In the genomic region with DNA sequence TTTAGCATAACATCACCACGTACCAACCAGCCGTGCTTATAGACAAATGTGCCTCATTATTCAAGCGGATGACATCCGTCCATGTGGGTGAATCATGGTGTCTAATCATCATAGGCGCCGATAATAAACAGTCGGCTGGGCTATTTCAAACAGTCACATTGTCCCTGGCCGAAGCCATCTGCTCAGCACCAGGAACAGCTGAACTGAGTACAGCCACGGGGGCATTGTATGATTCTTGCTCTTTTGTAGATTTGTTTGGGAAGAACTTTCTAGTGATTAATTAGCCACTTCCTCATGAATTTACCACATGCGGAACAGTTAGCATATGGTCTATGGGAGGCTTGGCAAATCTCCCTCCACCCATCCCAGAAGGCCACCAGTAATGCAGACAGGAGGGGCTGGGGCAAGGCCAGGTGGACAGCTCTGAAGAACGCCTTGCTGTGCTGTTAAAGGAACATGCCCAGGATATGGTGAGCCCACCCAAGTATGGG, we compare ENCODE assay signal across 10 mouse cellular contexts.
A peak's percentile ranks its signal among the peaks of the same experiment; 100 is the strongest.
DNase-seq lines count a peak whose midpoint lies in the region; ATAC-seq lines count a peak whose summit lies in the region.
"Had no signal": no experiment of that assay in that cellular context is flagged by ENCODE, and none has a peak within 500 bp of the region (broad histone marks: within the 10 kb centered on the region; RNA-seq: fewer than 3 reads in every experiment).

No protein-coding gene starts in this region.

- no peak overlapping the region for H3K4me3 ChIP-seq in embryonic facial prominence, embryonic 13.5 days
- no peak overlapping the region for H3K4me3 ChIP-seq in embryonic facial prominence, embryonic 10.5 days
- H3K4me3 ChIP-seq: erythroblast, embryonic 14.5 days; liver, embryonic 13.5 days had no signal

- no peak for DNase-seq in embryonic facial prominence, embryonic 10.5 days (ENCODE audit: low spot score)
- DNase-seq in right cerebral cortex, adult 2 months (ENCODE audit: low spot score in 2 of 2), result peak; percentile 36 to 44
- DNase-seq in right cerebral cortex, postnatal 14 days, result no peak
- peak; percentile 49 to 74 for DNase-seq in layer of hippocampus, adult 18-20 months (ENCODE audit: low spot score in 2 of 2)
- DNase-seq in urinary bladder, postnatal 14 days (ENCODE audit: low spot score), result no peak
- DNase-seq in ovary, adult 18-20 months (ENCODE audit: low spot score), result no peak
- no peak for DNase-seq in gastrocnemius, postnatal 10 days
- DNase-seq: liver, embryonic 13.5 days had no signal

- no peak overlapping the region for H3K4me2 ChIP-seq in embryonic facial prominence, embryonic 13.5 days
- H3K4me2 ChIP-seq: liver, embryonic 13.5 days had no signal

- H3K4me1 ChIP-seq in embryonic facial prominence, embryonic 13.5 days, result peaks cover 34% of the 10 kb centered on the region
- peaks cover 12% of the 10 kb centered on the region for H3K4me1 ChIP-seq in embryonic facial prominence, embryonic 10.5 days
- H3K4me1 ChIP-seq: liver, embryonic 13.5 days had no signal

- WGBS in embryonic facial prominence, embryonic 13.5 days, result 75% methylated on average over 11 of the region's 11 CpGs
- WGBS in embryonic facial prominence, embryonic 10.5 days, result 87% methylated on average over 11 of the region's 11 CpGs

- H3K36me3 ChIP-seq in embryonic facial prominence, embryonic 13.5 days, result no peaks in the 10 kb centered on the region
- H3K36me3 ChIP-seq in embryonic facial prominence, embryonic 10.5 days (replicated peaks), result no peaks in the 10 kb centered on the region
- H3K36me3 ChIP-seq: liver, embryonic 13.5 days had no signal

- no peaks in the 10 kb centered on the region for H3K27me3 ChIP-seq in embryonic facial prominence, embryonic 13.5 days
- peaks cover 5% of the 10 kb centered on the region; the same call in 1 of the 2 replicates for H3K27me3 ChIP-seq in embryonic facial prominence, embryonic 10.5 days (replicated peaks; ENCODE audit: low read depth, poor library complexity, severe bottlenecking)
- H3K27me3 ChIP-seq: liver, embryonic 13.5 days had no signal

- no peak overlapping the region for H3K9ac ChIP-seq in embryonic facial prominence, embryonic 13.5 days
- H3K9ac ChIP-seq: liver, embryonic 13.5 days had no signal

- H3K9me3 ChIP-seq in embryonic facial prominence, embryonic 13.5 days, result no peaks in the 10 kb centered on the region
- H3K9me3 ChIP-seq in embryonic facial prominence, embryonic 10.5 days, result no peaks in the 10 kb centered on the region
- H3K9me3 ChIP-seq: liver, embryonic 13.5 days had no signal

- no peak for ATAC-seq in embryonic facial prominence, embryonic 13.5 days (ENCODE audit: insufficient number of reproducible peaks, insufficient read depth, low FRiP score, low TSS enrichment, low read depth)

- H3K27ac ChIP-seq in embryonic facial prominence, embryonic 13.5 days, result peak overlapping the region; percentile 18; the same call in 1 of the 2 replicates
- no peak overlapping the region for H3K27ac ChIP-seq in embryonic facial prominence, embryonic 10.5 days (replicated peaks)
- H3K27ac ChIP-seq: liver, embryonic 13.5 days had no signal

Comparison
In these comparisons a context has a peak if more than half of its experiments do, and no peak if none do; other contexts are left out.
1. DNase-seq: peak in right cerebral cortex, adult 2 months (2 of 2) and layer of hippocampus, adult 18-20 months (2 of 2); none in embryonic facial prominence, embryonic 10.5 days (single experiment), right cerebral cortex, postnatal 14 days (single experiment), urinary bladder, postnatal 14 days (single experiment), ovary, adult 18-20 months (single experiment) and gastrocnemius, postnatal 10 days (single experiment).